Mouse (Mus musculus) neural tube, embryonic 12.5 days (tissue): Measurements from ENCODE around the gene Ypel2. TPM values are rescaled to one million over a fixed set of nuclear protein-coding genes. Genes with fewer than 3 reads are reported as not detected.
A peak's percentile ranks its signal among the peaks of the same experiment; 100 is the strongest.

Source experiments
- ATAC-seq: fragments of 200-750 bp; cut with Nextera tagmentation; 2 replicates; pipeline ENCODE4 v1.8.0; 2017; ENCODE audit warnings: low read depth, mild to moderate bottlenecking, moderate TSS enrichment, moderate library complexity; ENCODE audit not compliant: low FRiP score
- H3K27ac ChIP-seq: fragments of 300-500 bp; sonication (generic); 2 replicates; pipeline ENCODE4 v1.5.1; 2016
- H3K27me3 ChIP-seq: fragments of 300-500 bp; sonication (generic); replicated peaks from 2 replicates; pipeline ENCODE4 v1.6.1; 2016; ENCODE audit warnings: mild to moderate bottlenecking
- H3K36me3 ChIP-seq: fragments of 300-500 bp; sonication (generic); 2 replicates; pipeline ENCODE4 v1.6.1; 2016; ENCODE audit warnings: mild to moderate bottlenecking
- H3K4me1 ChIP-seq: fragments of 300-500 bp; sonication (generic); 2 replicates; pipeline ENCODE4 v1.6.1; 2016
- H3K4me2 ChIP-seq: fragments of 300-500 bp; sonication (generic); replicated peaks from 2 replicates; pipeline ENCODE4 v1.6.1; 2016; ENCODE audit warnings: mild to moderate bottlenecking
- H3K4me3 ChIP-seq: fragments of 300-500 bp; sonication (generic); 2 replicates; pipeline ENCODE4 v1.5.1; 2016
- H3K9ac ChIP-seq: fragments of 300-500 bp; sonication (generic); 2 replicates; pipeline ENCODE4 v1.6.1; 2016; ENCODE audit warnings: mild to moderate bottlenecking
- H3K9me3 ChIP-seq: fragments of 300-500 bp; sonication (generic); 2 replicates; pipeline ENCODE4 v1.6.1; 2016; ENCODE audit warnings: mild to moderate bottlenecking
- WGBS: fragments of 180-500 bp; shearing (Covaris S2); methylation state at CpG from one replicate; pipeline ENCODE4 v1.1.7; 2016; 5-methylcytosine and 5-hydroxymethylcytosine counted together
- polyA plus RNA-seq: library from polyadenylated mRNA; unstranded; fragments of >200 nt; fragmentation: Nextera tagmentation; extraction: Ambion mirVana; gene quantifications from 2 replicates; pipeline ENCODE4 v1.2.1, GENCODE M21; 2016

Ypel2 gene
- polyA plus RNA-seq, 1 experiment from 2014 or later, result 6.3 TPM

DNA sequence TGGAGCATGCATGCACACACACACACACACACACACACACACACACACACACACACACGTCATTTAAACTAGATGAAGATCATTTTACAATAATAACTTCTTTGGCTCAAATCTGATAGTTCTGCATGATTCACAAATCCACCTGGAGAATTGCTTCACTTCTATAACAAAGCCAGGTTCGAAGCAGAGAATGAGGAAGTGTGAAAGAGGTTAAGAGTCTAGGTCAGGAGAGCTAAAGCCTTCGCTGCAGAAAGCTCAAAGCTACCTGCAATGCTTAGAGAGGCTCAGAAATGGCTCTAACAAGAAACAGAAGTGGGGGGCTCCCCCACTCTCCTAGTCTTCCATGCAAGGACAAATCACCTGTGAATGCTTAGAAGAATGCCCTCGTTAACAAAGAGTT lies 24.6 kb upstream of the Ypel2 start:
- Histone ChIP-seq H3K36me3 (no peaks in the 10 kb centered on the region), H3K27me3 (no peaks in the 10 kb centered on the region), H3K9ac (no peak overlapping the region), H3K27ac (no peak overlapping the region), H3K4me1 (no peaks in the 10 kb centered on the region), H3K4me3 (no peak overlapping the region), H3K9me3 (no peaks in the 10 kb centered on the region), H3K4me2 (no peak overlapping the region)
- ATAC-seq, result no peak
- WGBS, result 86% methylated on average over 4 of the region's 4 CpGs

DNA sequence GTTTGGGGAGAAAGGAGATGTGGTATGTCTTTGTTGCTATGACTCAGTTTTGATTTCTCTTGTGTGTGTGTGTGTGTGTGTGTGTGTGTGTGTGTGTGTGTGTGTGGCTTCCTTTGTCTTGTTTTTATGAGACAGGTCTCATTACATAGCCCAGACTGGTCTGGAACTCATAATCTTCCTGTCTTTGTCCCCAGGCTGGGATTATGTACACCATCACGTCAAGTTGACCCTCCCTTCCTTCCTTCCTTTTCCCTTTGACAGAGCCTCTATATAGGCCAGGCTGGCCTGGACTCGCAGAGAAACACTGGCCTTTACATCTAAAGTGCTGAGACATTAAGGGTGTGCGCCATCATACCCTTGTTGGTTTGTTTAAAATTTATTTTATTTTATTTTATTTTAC lies 22.2 kb upstream of the Ypel2 start:
- no peaks in the 10 kb centered on the region for H3K36me3 ChIP-seq
- H3K27ac ChIP-seq, result no peak overlapping the region
- H3K4me3 ChIP-seq, result no peak overlapping the region
- H3K4me1 ChIP-seq, result no peaks in the 10 kb centered on the region
- no peaks in the 10 kb centered on the region for H3K9me3 ChIP-seq
- H3K27me3 ChIP-seq, result no peaks in the 10 kb centered on the region
- WGBS, result 86% methylated on average over 3 of the region's 3 CpGs
- ATAC-seq, result no peak
- H3K4me2 ChIP-seq, result no peak overlapping the region
- H3K9ac ChIP-seq, result no peak overlapping the region

DNA sequence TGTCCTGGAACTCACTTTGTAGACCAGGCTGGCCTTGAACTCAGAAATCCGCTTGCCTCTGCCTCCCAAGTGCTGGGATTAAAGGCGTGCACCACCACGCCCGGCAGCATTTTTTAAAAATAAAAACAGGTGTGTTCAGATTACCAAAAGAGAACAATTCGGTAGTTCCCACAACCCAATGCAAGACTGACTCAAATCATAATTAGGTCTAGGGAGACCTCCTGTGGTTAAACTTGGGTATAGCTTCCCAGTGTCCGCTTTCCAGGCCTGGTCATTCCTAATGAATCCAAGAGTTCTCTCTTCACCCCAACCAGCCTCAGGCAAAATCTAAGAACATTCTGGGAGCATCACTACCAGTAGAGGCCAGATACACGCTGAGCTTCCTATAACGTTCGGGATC lies 17.0 kb upstream of the Ypel2 start:
- Histone ChIP-seq H3K27me3 (no peaks in the 10 kb centered on the region), H3K27ac (no peak overlapping the region), H3K36me3 (no peaks in the 10 kb centered on the region), H3K4me1 (peaks cover 10% of the 10 kb centered on the region; the same call in 1 of the 2 replicates), H3K9ac (no peak overlapping the region), H3K9me3 (no peaks in the 10 kb centered on the region), H3K4me3 (no peak overlapping the region), H3K4me2 (no peak overlapping the region)
- WGBS, result 37% methylated on average over 9 of the region's 9 CpGs
- no peak for ATAC-seq

DNA sequence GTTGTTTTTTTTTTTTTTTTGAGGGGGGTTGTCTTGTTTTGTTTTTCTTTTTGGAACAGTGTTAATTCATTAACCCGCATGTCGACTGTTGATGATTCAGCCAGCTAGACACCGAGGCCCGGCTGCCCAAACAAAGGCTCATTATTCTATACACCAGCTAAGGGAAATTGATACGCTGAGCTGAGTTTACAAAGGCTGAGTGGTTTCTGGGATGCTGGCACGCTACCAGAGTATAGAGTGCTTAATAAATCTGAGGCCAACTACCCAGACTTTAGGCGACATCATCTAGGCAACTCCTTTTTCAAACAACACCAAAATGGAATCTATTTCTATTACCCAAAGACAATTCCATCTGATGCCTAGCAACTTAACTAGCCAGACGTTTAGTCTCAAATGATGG lies 13.9 kb upstream of the Ypel2 start:
- no peak for ATAC-seq
- no peak overlapping the region for H3K4me2 ChIP-seq
- WGBS, result 15% methylated on average over 8 of the region's 8 CpGs
- peaks cover 10% of the 10 kb centered on the region; the same call in 1 of the 2 replicates for H3K4me1 ChIP-seq
- H3K27me3 ChIP-seq, result no peaks in the 10 kb centered on the region
- H3K36me3 ChIP-seq, result no peaks in the 10 kb centered on the region
- H3K9me3 ChIP-seq, result no peaks in the 10 kb centered on the region
- no peak overlapping the region for H3K4me3 ChIP-seq
- H3K27ac ChIP-seq, result no peak overlapping the region
- no peak overlapping the region for H3K9ac ChIP-seq

DNA sequence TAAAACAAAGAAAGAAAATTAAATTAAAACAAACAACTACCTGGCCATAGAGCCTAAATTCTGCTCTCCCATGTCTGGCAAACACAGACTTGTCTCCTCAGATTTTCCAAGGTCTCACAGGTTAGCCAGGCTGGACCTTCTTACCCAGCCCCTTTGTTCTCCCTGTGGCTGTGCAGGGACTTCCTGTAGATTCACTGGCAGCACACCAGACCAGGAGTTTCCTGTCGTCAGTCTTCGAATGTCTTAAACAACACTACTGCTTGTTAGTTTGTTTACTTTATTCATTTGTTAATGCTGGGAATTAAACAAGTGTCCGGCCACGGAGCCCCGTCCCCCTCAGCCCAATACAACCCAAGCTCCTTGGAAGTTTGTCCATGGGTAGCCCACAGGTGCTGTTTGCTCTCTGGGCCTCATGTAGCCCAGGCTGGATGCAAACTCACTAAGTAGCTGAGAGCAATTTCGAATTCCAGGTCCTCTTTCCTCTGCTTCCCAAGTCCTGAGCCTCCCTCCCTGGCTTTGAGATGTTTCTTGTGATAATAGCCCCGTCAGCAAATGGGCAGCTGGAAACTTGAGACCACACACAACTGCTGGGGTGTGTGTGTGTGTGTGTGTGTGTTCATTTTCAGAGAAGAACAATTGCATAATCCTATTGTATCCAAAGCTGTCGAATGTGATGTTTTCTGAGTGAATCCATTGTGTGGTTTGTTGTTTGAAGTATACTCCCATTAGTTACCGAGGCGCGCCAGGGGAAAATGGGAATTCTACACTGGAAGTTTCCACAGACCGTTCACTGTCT lies 11.7 kb upstream of the Ypel2 start:
- no peak for ATAC-seq
- Histone ChIP-seq H3K4me1 (peaks cover 10% of the 10 kb centered on the region; the same call in 1 of the 2 replicates), H3K4me3 (no peak overlapping the region), H3K9ac (no peak overlapping the region), H3K27ac (no peak overlapping the region), H3K4me2 (no peak overlapping the region), H3K36me3 (no peaks in the 10 kb centered on the region), H3K9me3 (no peaks in the 10 kb centered on the region), H3K27me3 (no peaks in the 10 kb centered on the region)
- 71% methylated on average over 12 of the region's 12 CpGs for WGBS

DNA sequence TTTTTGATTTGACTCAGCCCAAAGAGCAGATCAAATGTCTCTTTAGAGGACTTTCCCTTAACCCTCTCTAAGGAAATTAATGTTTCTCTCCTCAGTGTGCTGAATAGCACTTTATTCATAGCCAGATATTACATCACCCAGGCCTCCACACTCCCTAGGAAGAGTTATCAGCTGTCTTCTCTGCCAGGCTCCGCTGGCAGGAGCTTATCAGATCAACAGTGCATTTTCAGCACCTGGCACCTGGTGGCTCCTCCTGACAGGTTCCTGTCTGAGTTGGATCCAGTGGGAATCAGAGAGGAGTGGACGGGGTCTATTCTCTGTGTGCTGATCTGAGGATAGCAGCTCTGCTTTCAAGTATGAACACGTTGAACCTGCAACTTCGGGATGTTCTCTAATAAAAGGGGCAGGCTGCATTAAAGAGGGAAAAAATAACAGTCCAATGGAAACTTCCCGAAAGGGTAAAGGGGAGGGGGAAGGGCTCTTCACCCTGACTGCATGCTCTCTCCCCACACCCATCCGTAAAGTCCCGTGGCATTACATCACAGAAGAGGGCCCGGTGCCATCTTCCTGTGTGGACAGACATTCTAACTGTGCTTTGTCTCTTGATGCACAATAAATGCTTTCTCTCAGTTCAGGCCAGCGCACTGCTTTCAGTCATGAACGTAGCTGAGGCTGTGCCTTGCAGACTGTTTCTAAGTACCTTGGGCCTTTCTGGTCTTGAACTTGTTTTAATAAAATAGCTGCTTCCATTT lies 8.7 kb upstream of the Ypel2 start:
- WGBS, result 78% methylated on average over 10 of the region's 10 CpGs
- no peaks in the 10 kb centered on the region for H3K9me3 ChIP-seq
- H3K9ac ChIP-seq, result no peak overlapping the region
- H3K4me1 ChIP-seq, result peaks cover 6% of the 10 kb centered on the region; the same call in 1 of the 2 replicates
- no peak overlapping the region for H3K27ac ChIP-seq
- no peak overlapping the region for H3K4me3 ChIP-seq
- no peak overlapping the region for H3K4me2 ChIP-seq
- ATAC-seq, result no peak
- no peaks in the 10 kb centered on the region for H3K27me3 ChIP-seq
- H3K36me3 ChIP-seq, result no peaks in the 10 kb centered on the region

DNA sequence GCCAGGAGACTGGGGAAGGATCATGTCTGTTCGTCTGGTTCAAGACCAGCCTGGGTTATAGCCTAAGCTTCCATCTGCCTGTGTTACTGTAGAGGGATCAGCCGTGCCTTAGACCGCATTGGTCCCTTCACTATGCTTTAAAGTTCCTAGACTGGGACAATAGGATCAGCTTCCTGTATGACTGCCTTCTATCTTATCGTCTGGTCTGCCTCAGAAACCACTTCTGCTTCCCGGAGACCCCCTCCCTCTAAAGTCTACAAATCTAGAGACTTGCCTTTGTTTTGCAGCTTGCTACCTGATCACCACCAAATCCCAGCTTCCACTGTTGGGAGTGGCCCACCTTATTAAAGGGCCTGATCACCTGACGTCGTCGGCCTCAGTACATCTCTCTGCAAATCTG lies 7.7 kb upstream of the Ypel2 start:
- ATAC-seq, result no peak
- H3K9ac ChIP-seq, result no peak overlapping the region
- no peaks in the 10 kb centered on the region for H3K4me1 ChIP-seq
- no peak overlapping the region for H3K4me2 ChIP-seq
- no peak overlapping the region for H3K4me3 ChIP-seq
- H3K27me3 ChIP-seq, result no peaks in the 10 kb centered on the region
- H3K9me3 ChIP-seq, result no peaks in the 10 kb centered on the region
- no peak overlapping the region for H3K27ac ChIP-seq
- 88% methylated on average over 8 of the region's 8 CpGs for WGBS
- H3K36me3 ChIP-seq, result no peaks in the 10 kb centered on the region

DNA sequence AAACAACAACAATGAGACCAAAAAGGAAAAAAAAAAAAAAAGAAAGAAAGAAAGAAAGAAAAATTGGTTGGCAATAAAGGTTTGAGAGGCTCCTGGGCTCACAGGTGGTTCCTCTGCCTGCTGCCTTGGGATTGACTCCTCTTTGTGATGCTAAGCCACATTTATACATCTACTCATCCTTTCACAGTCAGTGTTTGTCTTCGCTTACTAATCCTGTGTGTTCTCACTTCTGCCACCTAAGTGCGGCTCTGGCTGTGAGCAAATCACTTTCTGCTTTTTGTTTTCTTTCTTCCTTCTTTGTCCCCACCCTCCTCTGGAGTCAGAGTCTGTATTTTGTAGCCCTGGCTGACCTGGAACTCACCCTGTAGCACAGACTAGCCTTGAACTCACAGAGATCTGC lies 2.8 kb upstream of the Ypel2 start:
- Histone ChIP-seq H3K4me1 (peaks cover 24% of the 10 kb centered on the region), H3K4me3 (no peak overlapping the region), H3K36me3 (no peaks in the 10 kb centered on the region), H3K27me3 (no peaks in the 10 kb centered on the region), H3K4me2 (no peak overlapping the region), H3K27ac (no peak overlapping the region), H3K9ac (no peak overlapping the region), H3K9me3 (no peaks in the 10 kb centered on the region)
- no peak for ATAC-seq
- WGBS, result 48% methylated on average over 2 of the region's 2 CpGs

DNA sequence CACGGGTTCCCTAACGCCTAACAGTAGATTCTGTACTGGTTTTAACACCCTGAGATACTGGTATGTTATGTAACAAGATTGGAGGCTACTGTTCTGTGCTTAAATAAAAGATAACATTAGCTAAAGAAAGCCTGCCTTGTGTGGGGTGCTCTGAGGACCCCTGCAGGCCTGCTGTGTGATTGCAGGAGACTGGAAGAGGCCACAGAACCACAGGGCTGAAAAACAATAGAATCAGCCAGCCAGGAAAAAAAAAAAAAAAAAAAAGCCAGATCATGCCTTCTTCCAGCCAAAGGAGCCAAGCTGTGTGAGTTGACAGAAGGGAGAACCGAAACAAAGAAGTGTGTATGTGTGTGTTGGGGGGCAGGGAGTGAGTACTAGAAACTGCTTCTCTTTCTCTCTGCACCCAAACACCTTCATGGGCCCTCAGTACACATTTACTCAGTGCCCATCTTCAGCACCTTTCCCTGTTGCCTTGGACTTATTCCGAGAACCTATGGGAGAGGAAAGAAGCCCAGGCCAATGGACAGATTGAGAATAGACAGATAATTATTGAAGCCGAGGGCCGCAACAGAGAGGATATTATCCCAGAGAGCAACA lies 2.2 kb upstream of the Ypel2 start:
- WGBS, result 39% methylated on average over 6 of the region's 6 CpGs
- H3K4me1 ChIP-seq, result peaks cover 25% of the 10 kb centered on the region
- no peak overlapping the region for H3K4me3 ChIP-seq
- no peaks in the 10 kb centered on the region for H3K9me3 ChIP-seq
- H3K4me2 ChIP-seq, result no peak overlapping the region
- no peak for ATAC-seq
- H3K36me3 ChIP-seq, result no peaks in the 10 kb centered on the region
- H3K9ac ChIP-seq, result no peak overlapping the region
- H3K27me3 ChIP-seq, result no peaks in the 10 kb centered on the region
- H3K27ac ChIP-seq, result no peak overlapping the region

DNA sequence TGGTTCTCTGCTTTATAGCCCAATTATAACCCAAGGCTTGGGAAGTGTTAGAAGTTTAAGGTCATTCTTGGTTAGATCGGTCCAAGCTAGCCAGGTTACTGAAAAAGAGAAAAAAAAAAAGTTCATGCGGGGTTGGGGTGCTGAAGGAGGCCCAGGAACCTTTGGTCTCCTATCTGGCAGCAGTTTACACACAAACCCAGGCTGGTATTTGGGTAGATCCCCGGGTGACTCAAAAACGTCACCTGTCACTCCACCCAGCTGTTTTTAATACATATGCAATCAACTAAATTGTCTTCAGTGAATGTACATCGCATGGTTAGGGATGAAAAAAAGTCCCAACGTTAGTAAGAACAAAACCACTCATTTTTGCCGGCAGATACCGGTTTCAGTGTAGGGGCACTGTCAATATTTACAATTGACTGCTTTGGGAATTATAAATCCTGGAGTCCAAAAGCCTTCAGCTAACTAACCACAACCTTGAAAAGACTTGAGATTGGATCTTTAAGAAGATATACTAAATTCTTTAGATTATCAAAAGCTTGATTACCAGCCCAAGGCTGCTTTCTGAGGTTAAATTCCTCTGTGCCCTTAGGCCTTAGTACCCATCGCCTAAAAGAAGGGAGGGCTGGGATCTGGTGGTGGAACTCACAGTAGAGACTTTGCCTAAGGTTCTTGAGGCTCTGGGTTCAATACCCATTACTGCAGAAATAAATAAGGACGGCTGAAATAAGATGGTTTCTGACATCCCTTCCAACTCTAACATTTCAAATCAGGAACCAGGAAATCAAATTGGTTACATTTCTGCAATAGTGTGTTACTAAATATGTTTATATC lies 1.5 kb upstream of the Ypel2 start:
- 47% methylated on average over 10 of the region's 10 CpGs for WGBS
- H3K36me3 ChIP-seq, result no peaks in the 10 kb centered on the region
- H3K4me2 ChIP-seq, result no peak overlapping the region
- no peaks in the 10 kb centered on the region for H3K9me3 ChIP-seq
- no peak overlapping the region for H3K27ac ChIP-seq
- no peak overlapping the region for H3K4me3 ChIP-seq
- H3K9ac ChIP-seq, result no peak overlapping the region
- H3K4me1 ChIP-seq, result peaks cover 32% of the 10 kb centered on the region
- H3K27me3 ChIP-seq, result no peaks in the 10 kb centered on the region
- ATAC-seq, result no peak

DNA sequence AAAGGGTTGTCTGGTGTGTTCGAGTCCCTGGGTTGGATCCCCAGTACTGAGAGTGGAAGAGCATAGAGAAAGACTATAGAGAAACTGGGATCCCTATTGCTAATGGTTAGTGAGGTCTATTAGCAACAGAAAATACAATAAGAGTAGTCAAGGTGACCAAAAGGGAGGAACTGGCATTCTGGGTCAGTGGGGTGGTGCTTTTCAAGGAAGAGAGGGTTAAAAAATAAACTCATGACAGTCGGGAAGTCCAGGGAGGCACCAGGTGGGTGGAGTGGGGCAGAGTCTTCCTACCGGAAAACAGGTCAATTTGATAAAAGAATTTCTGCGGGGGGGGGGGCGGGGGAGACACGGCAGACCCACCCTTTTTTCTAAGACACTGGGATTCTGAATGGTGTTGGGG lies 823 bp upstream of the Ypel2 start:
- H3K4me1 ChIP-seq, result peaks cover 39% of the 10 kb centered on the region
- no peak overlapping the region for H3K9ac ChIP-seq
- peak overlapping the region; percentile 91 for H3K4me2 ChIP-seq
- WGBS, result 9% methylated on average over 6 of the region's 6 CpGs
- no peaks in the 10 kb centered on the region for H3K27me3 ChIP-seq
- H3K4me3 ChIP-seq, result 0 out of 2 replicates have a peak overlapping the region, but pooled peaks have one; percentile 89
- no peak for ATAC-seq
- no peaks in the 10 kb centered on the region for H3K36me3 ChIP-seq
- no peak overlapping the region for H3K27ac ChIP-seq
- H3K9me3 ChIP-seq, result no peaks in the 10 kb centered on the region
